Mouse (Mus musculus) T-helper 1 cell (primary cell): Measurements from ENCODE around the gene Aadacl2.

Experiments
- in situ Hi-C: fragments of 300-600 bp; cut with MboI, MseI; formaldehyde crosslinking; loops from one replicate; pipeline ENCODE4 v1.15.1; 2025; ENCODE audit warnings: high pct_unique_total_duplicates

Gene Aadacl2

DNA sequence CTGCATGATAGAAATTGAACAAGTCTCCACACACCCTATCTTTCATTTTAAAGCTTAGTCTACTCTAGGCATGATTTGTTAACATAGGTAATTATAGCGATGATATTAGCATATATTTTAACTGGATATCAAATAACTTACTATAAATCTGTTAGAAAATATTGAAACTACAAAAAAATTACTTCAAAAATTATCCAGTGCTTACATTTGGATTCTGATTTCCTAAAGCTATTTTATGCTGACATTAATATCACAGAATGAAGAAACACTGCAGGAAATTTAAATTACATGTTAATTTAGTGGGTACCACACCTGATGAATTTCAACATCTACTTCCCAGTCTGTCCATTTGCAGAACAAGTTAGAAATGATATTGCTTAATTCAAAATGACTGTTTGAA, at the start of gene Aadacl2:
Aadacl2 (plus strand) TSS at position 301 of the 400 bp plus-strand sequence.
- in situ Hi-C loops = no loop called here

DNA sequence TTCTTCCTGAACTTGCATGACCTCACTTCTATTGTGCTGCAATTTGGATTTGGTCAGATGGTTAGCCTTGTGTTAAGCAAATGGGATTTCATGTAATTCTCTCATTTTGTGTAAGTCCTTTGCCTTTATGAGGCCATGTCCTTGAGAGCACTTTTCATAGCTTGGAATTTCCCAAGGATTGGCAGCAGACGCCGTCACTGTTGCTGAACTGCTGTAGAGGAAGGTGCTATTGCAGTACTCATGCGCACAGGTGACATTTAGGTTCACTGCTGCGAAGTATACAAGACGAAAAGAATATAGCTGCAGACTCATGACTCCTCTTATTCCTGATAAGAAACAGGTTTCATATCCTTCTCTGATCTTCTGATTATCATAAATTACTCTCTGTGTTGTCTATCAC, 35.7 kb upstream of the Aadacl2 start:
- in situ Hi-C loops = no loop called here

DNA sequence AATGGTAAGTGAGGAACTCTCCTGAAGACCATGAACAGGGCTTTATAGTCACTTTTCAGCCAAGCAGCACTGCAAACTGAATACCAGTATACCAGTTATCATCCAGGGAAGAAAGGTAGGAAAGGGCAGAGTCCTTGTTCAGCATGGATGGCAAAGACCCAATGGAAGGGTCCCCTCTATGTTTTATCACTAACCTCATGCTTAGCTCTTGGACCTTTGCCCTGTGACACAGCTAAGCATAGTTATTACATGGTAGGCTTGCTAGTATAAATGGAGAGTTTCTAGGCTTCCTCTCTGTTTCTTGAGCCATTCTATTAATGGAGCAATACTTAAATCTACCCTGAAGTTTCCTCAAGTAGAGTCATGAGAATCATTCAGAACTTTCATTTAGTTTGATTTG, 32.0 kb upstream of the Aadacl2 start:
- in situ Hi-C loops = no loop called here

DNA sequence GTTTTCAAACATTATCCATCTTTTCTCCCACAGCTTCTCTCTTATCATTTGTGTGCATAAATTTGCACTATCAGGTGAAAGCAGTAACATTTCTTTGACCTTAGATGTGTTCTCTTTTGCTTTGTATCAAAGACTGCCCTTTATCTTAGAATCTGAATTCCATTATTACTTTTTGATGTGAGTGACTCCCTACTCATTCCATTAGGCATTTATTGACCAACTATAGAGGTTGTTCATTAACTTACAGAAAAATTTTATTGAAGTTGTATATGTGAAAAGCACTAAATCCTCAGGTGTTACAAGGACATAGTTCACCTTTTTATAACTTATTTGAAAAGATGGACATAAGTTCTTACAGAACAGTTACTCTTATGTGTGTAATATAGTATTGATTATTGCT, 2.9 kb upstream of the Aadacl2 start:
- in situ Hi-C loops = no loop called here

DNA sequence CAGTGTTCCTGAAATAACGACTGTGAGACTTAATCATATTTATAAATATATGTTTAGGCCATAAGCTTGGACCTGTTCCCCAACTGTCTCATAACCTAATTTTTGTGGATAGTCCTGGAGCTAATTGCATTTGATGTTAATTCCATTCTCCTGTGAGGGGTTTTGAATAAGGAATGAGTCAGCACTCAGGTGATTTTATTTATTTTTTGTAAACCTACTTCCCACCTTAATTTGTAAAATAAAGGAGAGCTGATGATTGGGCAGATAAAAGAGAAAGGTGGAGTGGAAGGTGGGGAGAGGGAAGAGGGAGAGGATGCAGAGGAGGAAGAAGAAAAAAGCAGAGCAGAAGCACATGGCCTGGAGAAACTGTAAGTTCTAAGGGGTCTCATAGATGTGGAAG, 18.9 kb downstream of the Aadacl2 start, which contains the start of gene Aadac:
Aadac (plus strand) TSS at position 301 of the 400 bp plus-strand sequence.
- in situ Hi-C loops = no loop called here

DNA sequence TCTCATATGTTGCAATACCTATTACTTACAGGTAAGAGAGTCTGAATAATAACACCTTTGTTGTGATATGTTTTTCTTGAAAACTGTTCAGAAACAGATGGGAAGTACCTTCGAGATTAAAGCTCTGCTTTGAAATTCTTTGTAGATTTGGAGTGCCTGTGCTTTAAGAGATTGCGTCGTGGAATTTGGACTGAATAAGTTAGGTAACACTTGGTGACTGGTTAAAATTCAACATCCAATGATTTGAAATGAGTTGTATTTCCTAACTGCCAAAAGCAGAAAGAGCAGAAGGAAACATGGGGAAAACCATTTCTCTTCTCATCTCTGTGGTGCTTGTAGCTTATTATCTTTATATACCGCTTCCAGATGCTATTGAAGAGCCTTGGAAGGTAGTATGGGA, 25.0 kb downstream of the Aadacl2 start:
- in situ Hi-C loops = no loop called here

DNA sequence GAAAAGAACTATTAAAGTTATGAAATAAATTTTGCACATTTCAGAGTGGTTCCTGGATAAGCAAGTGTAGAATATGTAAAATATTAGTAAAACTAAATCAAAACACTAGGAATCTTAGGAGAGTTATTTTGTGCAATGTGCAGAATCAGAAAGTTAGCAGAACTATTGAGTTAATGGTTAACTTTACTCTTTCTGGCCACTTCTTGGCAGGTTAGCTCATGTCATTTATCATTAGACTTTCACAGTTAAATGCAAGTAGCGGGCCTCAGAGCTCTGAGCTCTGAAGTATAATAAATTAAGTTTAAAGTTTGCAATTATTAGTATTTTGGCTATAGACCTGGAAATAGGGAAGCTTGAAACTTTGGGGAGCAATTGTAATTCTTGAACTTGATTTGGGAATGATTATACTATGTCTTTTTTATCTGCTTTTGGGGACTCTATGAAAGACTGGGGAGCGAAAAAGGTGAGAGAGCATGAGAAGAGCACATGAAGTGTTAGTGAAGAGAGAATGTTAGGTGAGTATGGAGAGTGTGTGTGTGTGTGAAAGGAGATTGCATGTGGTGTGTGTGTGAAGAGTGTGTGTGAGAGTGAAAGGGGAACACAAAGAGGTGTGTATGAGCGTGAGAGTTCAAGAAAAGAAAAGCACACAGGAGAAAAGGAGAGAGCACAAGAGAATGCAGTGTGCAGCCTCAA, 39.8 kb downstream of the Aadacl2 start:
- in situ Hi-C loops = no loop called here

DNA sequence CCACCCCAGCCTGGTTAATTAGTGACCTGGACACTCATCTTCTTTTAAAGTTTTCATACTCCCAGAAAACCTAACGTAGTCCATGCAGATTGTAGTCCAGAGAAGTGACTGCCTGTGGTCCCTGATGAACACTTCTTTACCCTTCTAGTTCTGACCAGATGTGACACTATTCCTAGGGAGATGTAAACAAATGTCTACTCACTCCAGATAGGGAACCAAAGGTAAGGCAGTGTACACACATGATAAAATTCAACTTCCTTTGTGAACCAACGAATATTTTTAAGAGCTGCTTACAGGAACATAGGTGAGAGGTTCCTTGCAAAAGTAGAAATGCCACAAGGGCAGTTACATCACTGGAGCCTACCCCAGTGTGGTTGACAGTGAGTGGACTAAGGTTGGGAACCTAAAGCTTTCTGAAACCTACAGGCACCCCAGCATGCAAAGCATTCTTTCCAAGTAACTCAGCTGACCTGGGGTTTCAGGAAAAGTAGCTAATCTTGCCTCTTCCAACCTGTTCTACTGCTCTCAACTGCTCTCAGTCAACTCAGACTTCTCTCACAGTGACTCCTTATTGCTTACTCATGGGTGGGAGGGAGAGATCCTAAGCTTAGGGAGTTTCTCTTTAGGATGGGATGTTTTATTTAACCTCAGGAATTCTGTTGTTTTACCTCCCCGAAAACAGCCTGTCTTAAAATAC, 46.8 kb downstream of the Aadacl2 start:
- in situ Hi-C loops = no loop called here

DNA sequence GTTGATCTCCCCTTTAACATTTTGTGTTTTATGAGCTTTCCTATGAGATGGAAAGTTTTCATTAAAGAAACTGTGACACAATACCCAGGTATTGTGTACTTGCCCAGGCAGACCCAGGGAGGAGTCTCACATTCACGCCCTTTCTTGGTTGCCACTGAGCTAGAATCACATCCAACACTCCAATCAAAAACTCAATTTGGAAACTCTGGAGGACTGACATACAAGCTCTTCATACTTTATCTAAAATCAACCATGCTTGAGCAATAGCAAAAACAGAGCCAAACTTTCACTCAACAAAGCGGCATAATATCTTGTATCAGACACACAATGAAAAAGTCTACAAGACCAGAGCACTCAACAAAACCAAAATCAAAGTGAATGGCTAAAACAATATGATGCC, 47.4 kb downstream of the Aadacl2 start:
- in situ Hi-C loops = no loop called here

DNA sequence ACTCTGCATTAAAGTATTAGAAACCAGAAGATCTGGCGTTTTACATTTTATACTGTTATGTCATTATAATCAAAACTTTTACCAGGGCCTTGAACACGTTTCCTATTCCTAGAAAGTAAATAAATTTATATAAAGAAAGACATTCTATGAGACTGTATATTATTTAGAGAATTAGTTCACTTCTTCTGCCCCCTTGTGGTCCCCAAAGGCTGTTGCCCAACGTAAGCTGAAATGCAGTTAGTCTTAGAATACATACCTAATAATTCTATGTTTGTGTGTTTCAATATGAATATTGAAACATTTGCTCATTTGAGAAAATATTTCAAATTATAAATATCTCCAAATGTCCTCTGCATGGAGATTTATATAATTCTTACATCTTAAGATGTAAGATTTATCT, 49.9 kb downstream of the Aadacl2 start:
- in situ Hi-C loops = no loop called here

DNA sequence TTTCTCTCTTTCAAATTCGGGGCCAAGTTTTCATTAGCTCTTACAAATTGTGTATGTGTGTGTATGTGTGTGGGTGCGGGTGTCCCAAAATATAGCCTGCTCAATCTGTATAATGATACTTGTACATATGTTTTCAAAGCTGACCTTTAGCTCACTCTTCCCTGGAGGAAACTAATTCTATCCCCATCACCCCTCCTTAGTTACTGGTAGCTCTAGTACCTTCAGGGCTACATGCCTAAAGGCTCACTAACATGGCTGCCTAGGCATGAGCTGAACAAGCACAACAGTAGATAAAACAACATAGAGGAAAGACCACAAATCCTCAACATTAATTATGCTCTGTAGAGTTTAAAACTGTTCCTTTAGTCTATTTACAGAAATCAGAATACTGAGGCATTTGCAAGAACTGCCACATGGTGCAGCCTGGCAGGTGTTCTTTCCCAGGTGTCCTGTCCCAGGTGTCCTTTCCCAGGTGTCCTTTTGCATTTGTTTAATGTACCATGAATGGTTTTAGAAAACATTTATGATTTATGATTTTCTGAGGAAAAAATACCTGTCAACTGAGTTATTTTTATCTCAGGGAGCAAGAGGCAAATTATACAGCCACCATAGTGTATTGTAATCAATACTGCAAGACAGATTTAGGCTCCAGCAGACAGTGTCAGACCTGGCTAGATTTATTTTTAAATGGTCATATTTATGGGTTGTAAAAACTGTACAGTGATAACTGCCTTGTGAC, 50.7 kb downstream of the Aadacl2 start:
- in situ Hi-C loops = no loop called here

DNA sequence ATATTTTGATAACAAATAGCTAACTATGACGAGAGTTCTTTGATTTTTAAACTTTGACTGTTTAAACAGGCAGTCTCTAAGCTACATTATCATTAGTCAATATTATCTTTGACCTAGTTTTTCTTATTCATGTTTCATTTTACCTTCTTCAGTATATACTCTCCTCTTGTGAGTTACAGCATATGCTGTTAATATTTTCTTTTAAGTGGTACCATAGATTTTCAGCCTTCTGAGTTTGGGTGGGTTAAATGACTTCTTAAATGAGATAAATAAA, 51.2 kb downstream of the Aadacl2 start:
- in situ Hi-C loops = no loop called here
